Mouse (Mus musculus) forebrain, postnatal 0 days (tissue): ENCODE measurements at regions not wholly inside any gene's neighbourhood (a gene's known extent, or its start where the extent isn't known, plus 50 kb on each side); places are given as distances from the start of the nearest gene placed in this dataset.
A peak's percentile ranks its signal among the peaks of the same experiment; 100 is the strongest.

ENCODE experiments used
- ATAC-seq: fragments of 200-750 bp; cut with Nextera tagmentation; 2 replicates; pipeline ENCODE4 v1.8.0; 2017; ENCODE audit warnings: mild to moderate bottlenecking, moderate library complexity
- DNase-seq: peaks from one replicate; pipeline ENCODE4 v3.0.0-alpha.2; 2015
- H3K27ac ChIP-seq: fragments of 300-500 bp; sonication (generic); 2 replicates; pipeline ENCODE4 v1.5.1; 2014; ENCODE audit warnings: low read depth, mild to moderate bottlenecking, antibody characterized with exemption, low read length, moderate library complexity, mixed read lengths
- H3K27me3 ChIP-seq: fragments of 300-500 bp; sonication (generic); 2 replicates; pipeline ENCODE4 v1.6.1; 2014; ENCODE audit warnings: mild to moderate bottlenecking, low read length, mixed read lengths; ENCODE audit not compliant: insufficient read depth
- H3K36me3 ChIP-seq: fragments of 300-500 bp; sonication (generic); 2 replicates; pipeline ENCODE4 v1.6.1; 2014; ENCODE audit warnings: mild to moderate bottlenecking, moderate library complexity; ENCODE audit not compliant: insufficient read depth
- H3K4me1 ChIP-seq: fragments of 300-500 bp; sonication (generic); 2 replicates; pipeline ENCODE4 v1.6.1; 2014; ENCODE audit warnings: antibody characterized with exemption; ENCODE audit not compliant: insufficient read depth
- H3K4me2 ChIP-seq: fragments of 300-500 bp; sonication (generic); 2 replicates; pipeline ENCODE4 v1.6.1; 2014; ENCODE audit warnings: low read depth, mild to moderate bottlenecking, moderate library complexity
- H3K4me3 ChIP-seq: fragments of 300-500 bp; sonication (generic); 2 replicates; pipeline ENCODE4 v1.5.1; 2014; ENCODE audit warnings: low read depth, low read length, mixed read lengths
- H3K9ac ChIP-seq: fragments of 300-500 bp; sonication (generic); 2 replicates; pipeline ENCODE4 v1.6.1; 2014; ENCODE audit warnings: mild to moderate bottlenecking
- H3K9me3 ChIP-seq: fragments of 300-500 bp; sonication (generic); 2 replicates; pipeline ENCODE4 v1.6.1; 2016; ENCODE audit warnings: low read length
- CTCF ChIP-seq: sonication (generic); IDR thresholded peaks from 2 replicates; pipeline ENCODE4 v1.5.1; 2016; ENCODE audit warnings: antibody characterized with exemption, control low read depth, low read depth
- WGBS: fragments of 180-500 bp; shearing (Covaris S2); extraction: QIAGEN DNeasy Blood & Tissue Kit; methylation state at CpG from one replicate; pipeline ENCODE4 v1.1.7; 2014; 5-methylcytosine and 5-hydroxymethylcytosine counted together
- microRNA-seq, 2 experiments: library from miRNA; unstranded; fragments of <30 nt; microRNA quantifications; one replicate each; pipeline ENCODE4; 2016

DNA sequence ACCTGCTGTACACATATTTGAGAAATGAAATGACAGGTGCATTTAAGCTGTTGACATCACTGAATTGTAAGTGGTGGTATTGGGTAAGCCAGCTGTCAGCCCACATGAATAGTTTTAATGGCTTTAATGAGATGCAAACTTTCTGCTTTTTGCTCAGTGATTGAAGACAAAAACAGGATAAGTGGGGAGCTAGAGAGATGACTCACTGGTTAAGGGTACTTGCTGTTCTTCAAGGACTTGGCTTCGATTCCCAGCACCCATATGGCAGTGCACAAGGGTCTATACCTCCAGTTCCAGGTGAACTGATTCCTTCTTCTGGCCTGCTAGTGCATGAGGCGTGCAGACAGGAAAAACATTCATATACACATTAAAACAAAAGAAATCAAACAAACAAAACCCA is 162.7 kb upstream of the Pex5l start:
- Histone ChIP-seq H3K4me3 (no peak overlapping the region), H3K4me1 (no peaks in the 10 kb centered on the region), H3K4me2 (no peak overlapping the region), H3K36me3 (no peaks in the 10 kb centered on the region), H3K9ac (no peak overlapping the region), H3K27ac (no peak overlapping the region), H3K27me3 (no peaks in the 10 kb centered on the region), H3K9me3 (no peaks in the 10 kb centered on the region)
- peak; percentile 50; the same call in 1 of the 2 replicates for ATAC-seq
- WGBS = 64% methylated on average over 2 of the region's 2 CpGs
- no peak for TF ChIP-seq CTCF
- DNase-seq = peak; percentile 8

DNA sequence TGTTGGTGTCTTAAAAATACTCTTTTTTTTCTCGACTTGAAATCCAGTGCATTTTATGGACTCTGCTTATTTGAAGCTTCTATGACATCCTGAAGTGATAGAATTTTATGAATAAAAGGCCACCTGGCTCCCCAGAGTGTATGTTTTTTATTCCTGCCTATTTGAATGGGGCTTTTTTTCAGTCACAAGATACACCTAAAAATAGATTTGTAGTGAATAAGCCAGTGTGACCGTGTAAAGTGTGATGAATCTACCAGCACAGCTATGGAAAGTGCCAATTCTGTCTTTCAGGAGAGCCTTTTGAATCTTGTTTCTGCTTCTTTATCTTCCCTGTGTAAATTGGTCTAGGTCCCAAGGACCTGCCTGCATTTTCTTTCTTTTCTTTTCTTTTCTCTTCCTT is 119.8 kb upstream of the Pex5l start:
- H3K36me3 ChIP-seq = no peaks in the 10 kb centered on the region
- ATAC-seq (no peak), DNase-seq (no peak)
- no peak overlapping the region for H3K4me3 ChIP-seq
- no peak for TF ChIP-seq CTCF
- no peak overlapping the region for H3K27ac ChIP-seq
- H3K27me3 ChIP-seq = no peaks in the 10 kb centered on the region
- H3K4me1 ChIP-seq = no peaks in the 10 kb centered on the region
- H3K9ac ChIP-seq = no peak overlapping the region
- WGBS = 52% methylated on average over 2 of the region's 2 CpGs
- no peaks in the 10 kb centered on the region for H3K9me3 ChIP-seq
- no peak overlapping the region for H3K4me2 ChIP-seq

DNA sequence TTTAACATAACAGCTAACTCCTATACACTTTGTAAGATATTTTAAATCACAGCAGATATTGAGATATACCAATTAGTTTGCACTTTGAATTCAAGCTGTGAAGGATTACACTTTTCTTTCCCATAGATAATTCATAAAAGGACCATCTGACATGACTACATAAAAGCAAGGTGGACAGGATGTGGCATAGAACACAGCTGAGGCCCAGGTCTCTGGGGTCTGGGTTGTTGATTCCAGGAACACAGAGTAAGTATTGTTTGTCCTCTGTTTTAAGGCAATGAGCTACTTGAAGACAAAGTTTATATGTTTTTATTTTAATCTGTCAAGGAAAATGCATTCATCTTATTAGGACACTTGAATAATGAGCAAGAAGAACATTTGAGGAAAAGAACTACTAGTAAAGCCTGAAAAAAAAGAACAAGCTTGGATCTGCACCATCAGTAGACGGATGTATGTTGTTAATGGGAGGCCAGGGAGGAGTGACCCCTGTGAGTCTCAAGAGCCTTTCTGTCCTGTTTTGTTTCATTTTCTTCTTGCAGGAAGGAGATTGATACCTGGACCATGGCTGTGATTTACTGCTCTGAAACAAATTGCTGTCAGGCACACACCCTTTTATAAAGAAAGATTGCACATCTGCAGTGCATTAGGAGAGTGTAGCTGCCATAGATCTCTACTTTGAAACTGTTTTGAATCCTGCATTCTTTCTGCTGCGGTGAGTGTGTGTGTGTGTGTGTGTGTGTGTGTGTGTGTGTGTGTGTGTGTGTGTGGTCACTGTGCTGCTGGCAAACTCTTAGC is 76.4 kb upstream of the Pex5l start:
- WGBS = 58% methylated on average over 2 of the region's 2 CpGs
- H3K9me3 ChIP-seq = no peaks in the 10 kb centered on the region
- no peak overlapping the region for H3K9ac ChIP-seq
- no peaks in the 10 kb centered on the region for H3K27me3 ChIP-seq
- DNase-seq (no peak), ATAC-seq (no peak)
- TF ChIP-seq CTCF = no peak
- H3K4me3 ChIP-seq = no peak overlapping the region
- no peaks in the 10 kb centered on the region for H3K4me1 ChIP-seq
- H3K4me2 ChIP-seq = no peak overlapping the region
- no peak overlapping the region for H3K27ac ChIP-seq
- H3K36me3 ChIP-seq = no peaks in the 10 kb centered on the region

DNA sequence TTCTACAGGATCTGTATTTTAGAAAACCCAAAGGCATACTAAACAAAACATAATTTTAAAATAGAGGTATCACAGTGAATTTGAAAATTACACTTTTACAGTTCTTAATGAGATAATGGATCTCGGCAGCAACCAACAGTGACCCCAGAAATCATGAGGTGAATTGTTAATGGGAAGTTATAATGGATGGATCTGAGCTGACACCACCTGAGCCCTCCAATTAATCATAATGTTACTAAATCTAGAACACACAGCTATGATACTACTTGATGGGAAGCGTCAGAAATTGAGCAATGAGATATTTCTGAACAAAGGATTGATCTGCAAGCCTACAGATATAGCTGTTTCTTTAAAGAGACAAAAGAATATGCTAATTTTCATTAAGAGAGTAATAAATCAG is 75.2 kb upstream of the Pex5l start:
- H3K4me1 ChIP-seq = no peaks in the 10 kb centered on the region
- DNase-seq (no peak), ATAC-seq (no peak)
- H3K9ac ChIP-seq = no peak overlapping the region
- no peak overlapping the region for H3K4me2 ChIP-seq
- no peak for TF ChIP-seq CTCF
- no peak overlapping the region for H3K4me3 ChIP-seq
- no peak overlapping the region for H3K27ac ChIP-seq
- no peaks in the 10 kb centered on the region for H3K9me3 ChIP-seq
- WGBS = 65% methylated on average over 2 of the region's 2 CpGs
- H3K36me3 ChIP-seq = no peaks in the 10 kb centered on the region
- H3K27me3 ChIP-seq = no peaks in the 10 kb centered on the region

DNA sequence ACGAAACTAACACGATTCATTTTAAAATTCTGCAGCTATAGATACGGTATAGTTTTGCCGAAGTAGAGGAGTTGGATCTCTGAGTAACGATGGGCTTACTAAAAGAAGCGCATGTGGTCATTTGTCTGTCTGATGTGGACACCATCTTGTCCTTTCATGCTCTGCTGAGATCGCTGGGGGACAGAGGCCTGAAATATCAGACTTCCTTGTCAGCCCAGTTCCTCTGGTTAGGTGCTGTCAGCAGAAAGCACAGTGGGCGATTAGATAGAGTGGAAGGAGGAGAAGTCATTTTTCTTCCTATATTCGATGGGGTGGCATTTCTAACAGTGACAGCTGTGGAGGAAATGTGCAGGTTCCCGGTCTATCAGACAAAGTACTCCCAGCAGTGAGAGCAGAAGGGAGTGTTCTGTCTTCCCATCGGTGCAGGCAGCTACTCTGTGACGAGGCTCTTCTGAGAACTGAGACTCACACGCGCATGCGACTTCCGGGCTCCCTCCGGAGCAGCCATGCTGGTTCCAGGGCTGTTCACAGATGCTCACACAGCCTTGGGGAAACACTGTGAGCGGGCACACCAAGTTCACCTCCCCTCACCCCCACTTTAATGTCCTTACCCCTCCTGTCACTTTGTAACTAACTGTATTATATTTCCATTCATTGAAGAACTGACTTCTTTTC is 74.5 kb upstream of the Pex5l start:
- Histone ChIP-seq H3K27ac (no peak overlapping the region), H3K9ac (no peak overlapping the region), H3K4me2 (no peak overlapping the region), H3K27me3 (no peaks in the 10 kb centered on the region), H3K36me3 (no peaks in the 10 kb centered on the region), H3K4me3 (no peak overlapping the region), H3K4me1 (no peaks in the 10 kb centered on the region), H3K9me3 (no peaks in the 10 kb centered on the region)
- WGBS = 74% methylated on average over 18 of the region's 18 CpGs
- peak; percentile 60 for ATAC-seq
- DNase-seq = peak; percentile 14
- TF ChIP-seq CTCF = no peak

DNA sequence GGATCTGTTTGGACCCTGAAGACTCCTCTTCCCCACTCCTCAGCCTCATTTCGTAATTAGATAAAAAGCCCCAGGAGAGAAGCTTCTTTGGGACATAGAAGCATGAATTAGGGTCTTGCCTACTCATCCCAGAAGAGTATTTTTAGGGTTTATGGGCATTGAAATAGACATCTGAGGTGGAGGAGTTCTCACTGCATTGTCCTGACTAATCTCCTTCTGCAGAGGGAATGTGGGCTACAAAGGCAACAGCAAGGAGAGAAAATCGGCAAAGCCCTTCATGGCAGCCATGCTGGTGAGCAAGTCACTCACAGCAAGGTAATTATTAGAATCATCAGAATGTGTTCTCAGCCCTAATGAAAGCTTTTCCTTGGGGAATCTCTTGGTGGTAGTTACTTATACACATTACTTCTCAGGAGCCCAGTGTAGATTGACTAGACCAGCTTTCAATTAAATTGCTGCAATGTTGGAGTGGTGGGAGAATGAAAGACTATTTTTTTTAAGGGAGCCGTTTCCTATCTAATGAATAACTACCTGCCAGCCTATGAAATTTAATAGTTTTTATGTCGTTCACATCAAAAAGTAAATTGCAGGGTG is 68.3 kb upstream of the Pex5l start:
- ATAC-seq (peak; percentile 53), DNase-seq (no peak)
- no peak overlapping the region for H3K9ac ChIP-seq
- WGBS = 66% methylated on average over 4 of the region's 4 CpGs
- no peaks in the 10 kb centered on the region for H3K4me1 ChIP-seq
- H3K27ac ChIP-seq = no peak overlapping the region
- TF ChIP-seq CTCF = no peak
- H3K4me2 ChIP-seq = no peak overlapping the region
- no peak overlapping the region for H3K4me3 ChIP-seq
- H3K36me3 ChIP-seq = no peaks in the 10 kb centered on the region
- no peaks in the 10 kb centered on the region for H3K9me3 ChIP-seq
- H3K27me3 ChIP-seq = no peaks in the 10 kb centered on the region

Small RNA genes lying in the stretch of these regions (microRNA-seq; reads per million reads assigned to microRNA genes)
- 0 reads per million in 2 experiments for gene Gm27974
